Mouse (Mus musculus) stomach, embryonic 16.5 days (tissue): Measurements from ENCODE around the gene Mfsd5. TPM values are rescaled to one million over a fixed set of nuclear protein-coding genes. Genes with fewer than 3 reads are reported as not detected.
A peak's percentile ranks its signal among the peaks of the same experiment; 100 is the strongest.

Experiments used
- ATAC-seq: fragments of 200-750 bp; cut with Nextera tagmentation; 2 replicates; pipeline ENCODE4 v1.8.0; 2017; ENCODE audit warnings: moderate number of reproducible peaks, moderate TSS enrichment; ENCODE audit not compliant: insufficient read depth, low FRiP score
- H3K27ac ChIP-seq: fragments of 300-500 bp; sonication (generic); 2 replicates; pipeline ENCODE4 v1.5.1; 2014; ENCODE audit warnings: low read length
- H3K27me3 ChIP-seq: fragments of 300-500 bp; sonication (generic); 2 replicates; pipeline ENCODE4 v1.6.1; 2014; ENCODE audit warnings: low read length, control low read depth, mixed read lengths; ENCODE audit not compliant: control insufficient read depth, insufficient read depth
- H3K36me3 ChIP-seq: fragments of 300-500 bp; sonication (generic); 2 replicates; pipeline ENCODE4 v1.6.1; 2014; ENCODE audit warnings: low read length; ENCODE audit not compliant: control insufficient read depth, insufficient read depth
- H3K4me1 ChIP-seq: fragments of 300-500 bp; sonication (generic); 2 replicates; pipeline ENCODE4 v1.6.1; 2014; ENCODE audit warnings: low read length, control low read depth, mixed read lengths; ENCODE audit not compliant: control insufficient read depth, insufficient read depth
- H3K4me2 ChIP-seq: fragments of 300-500 bp; sonication (generic); 2 replicates; pipeline ENCODE4 v1.6.1; 2014; ENCODE audit warnings: low read depth, low read length, mixed read lengths
- H3K4me3 ChIP-seq: fragments of 300-500 bp; sonication (generic); replicated peaks from 2 replicates; pipeline ENCODE4 v1.5.1; 2014; ENCODE audit warnings: mild to moderate bottlenecking, low read length
- H3K9ac ChIP-seq: fragments of 300-500 bp; sonication (generic); 2 replicates; pipeline ENCODE4 v1.6.1; 2014; ENCODE audit warnings: low read length
- H3K9me3 ChIP-seq: fragments of 300-500 bp; sonication (generic); replicated peaks from 2 replicates; pipeline ENCODE4 v1.6.1; 2016; ENCODE audit warnings: low read length, control low read depth; ENCODE audit not compliant: control insufficient read depth
- WGBS: fragments of 180-500 bp; shearing (Covaris S2); extraction: QIAGEN DNeasy Blood & Tissue Kit; methylation state at CpG from one replicate; pipeline ENCODE4 v1.1.7; 2014; 5-methylcytosine and 5-hydroxymethylcytosine counted together
- polyA plus RNA-seq: library from polyadenylated mRNA; unstranded; fragments of >200 nt; fragmentation: Nextera tagmentation; extraction: Ambion mirVana; gene quantifications from 2 replicates; pipeline ENCODE4 v1.2.1, GENCODE M21; 2015

Mfsd5 gene
- polyA plus RNA-seq, 1 experiment from 2014 or later: 71.5 TPM

DNA sequence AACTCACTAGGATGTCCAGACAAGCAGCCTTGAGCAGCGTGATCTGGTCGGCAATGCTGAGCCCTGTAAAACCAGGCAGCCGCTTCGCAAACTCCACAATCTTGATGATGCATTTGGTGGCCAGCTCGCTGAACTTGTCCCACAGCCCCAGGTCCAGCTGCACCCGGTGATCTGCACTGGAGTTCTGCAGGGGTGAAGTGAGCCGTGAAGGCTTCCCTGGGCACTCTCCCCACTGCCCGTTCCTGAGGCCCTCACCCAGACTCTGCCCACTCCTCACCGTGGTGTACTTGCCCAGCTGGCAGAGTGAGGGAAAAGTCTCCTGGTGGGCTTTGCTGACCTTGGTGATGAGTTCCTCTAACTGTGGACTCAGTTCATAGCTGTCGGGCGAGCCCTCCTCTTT lies 39.4 kb upstream of the Mfsd5 start:
- Histone ChIP-seq H3K4me2 (no peak overlapping the region), H3K27ac (peak overlapping the region; percentile 9; the same call in 1 of the 2 replicates), H3K27me3 (no peaks in the 10 kb centered on the region), H3K36me3 (0 out of 2 replicates have a peak, but pooled peaks cover 4% of the 10 kb centered on the region), H3K9ac (no peak overlapping the region), H3K4me3 (no peak overlapping the region), H3K9me3 (no peaks in the 10 kb centered on the region), H3K4me1 (peaks cover 39% of the 10 kb centered on the region)
- no peak for ATAC-seq
- 73% methylated on average over 11 of the region's 11 CpGs for WGBS

DNA sequence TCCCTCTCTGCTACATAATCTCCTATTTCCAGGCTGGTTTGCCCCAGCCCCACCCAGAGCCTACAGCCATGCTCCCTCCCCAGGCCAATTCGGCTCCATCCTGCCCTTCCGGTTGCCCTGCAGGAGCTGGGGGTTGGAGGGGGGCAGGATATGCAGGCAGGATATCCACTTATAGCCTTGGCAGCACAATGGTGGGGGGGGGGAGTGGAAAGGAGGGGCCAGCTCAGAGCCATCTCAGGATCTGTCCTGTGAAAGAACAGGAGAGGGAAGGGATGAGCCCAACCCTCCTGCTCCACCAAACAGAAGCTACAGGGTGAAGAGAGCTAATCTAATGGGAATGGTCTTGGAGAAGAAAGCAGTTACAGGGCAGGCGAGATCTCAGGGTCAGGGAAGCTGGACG lies 38.6 kb upstream of the Mfsd5 start:
- Histone ChIP-seq H3K4me3 (no peak overlapping the region), H3K27me3 (no peaks in the 10 kb centered on the region), H3K36me3 (0 out of 2 replicates have a peak, but pooled peaks cover 4% of the 10 kb centered on the region), H3K9ac (no peak overlapping the region), H3K4me1 (peaks cover 39% of the 10 kb centered on the region), H3K9me3 (no peaks in the 10 kb centered on the region), H3K27ac (0 out of 2 replicates have a peak overlapping the region, but pooled peaks have one; percentile 23), H3K4me2 (no peak overlapping the region)
- WGBS: 76% methylated on average over 4 of the region's 4 CpGs
- ATAC-seq: no peak

DNA sequence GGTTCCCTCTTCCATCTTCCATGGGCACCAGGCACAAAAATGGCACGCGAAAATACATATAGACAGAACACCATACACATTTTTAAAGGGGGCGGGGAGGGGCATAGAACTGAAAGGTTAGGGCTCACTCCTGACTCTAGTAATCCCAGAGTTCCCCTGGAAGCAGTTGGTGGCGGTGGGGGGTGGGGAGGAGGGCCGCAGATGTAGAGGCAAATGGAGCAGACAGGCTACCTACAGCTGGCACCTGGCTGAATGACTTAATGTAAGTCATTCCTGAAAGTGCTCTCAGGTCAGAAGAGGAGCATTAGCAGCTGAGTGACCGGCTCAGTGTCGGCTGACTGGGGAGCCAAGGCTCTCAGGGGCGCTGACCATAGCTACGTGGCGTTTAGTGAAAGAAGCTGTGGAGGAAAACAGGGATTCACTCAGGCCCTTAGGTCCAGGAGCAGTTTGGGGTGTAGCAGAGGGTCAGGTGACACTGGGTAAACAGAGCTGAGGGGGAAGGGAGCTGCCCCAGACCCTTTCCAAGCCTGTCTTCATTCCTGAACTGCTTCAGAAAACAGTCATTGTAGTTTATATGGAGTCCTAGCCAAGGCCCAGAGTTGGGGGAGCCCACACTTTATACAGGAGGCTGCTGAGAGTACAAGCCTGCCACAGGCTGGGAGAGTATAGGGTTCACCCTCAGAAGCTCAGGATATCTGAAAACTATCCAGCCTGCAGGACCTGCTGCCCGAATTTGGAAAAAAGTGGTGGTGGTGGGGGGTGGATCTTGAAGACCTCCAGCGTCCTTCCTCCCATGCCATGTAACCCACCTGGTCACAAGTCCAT lies 36.6 kb upstream of the Mfsd5 start:
- Histone ChIP-seq H3K4me3 (no peak overlapping the region), H3K36me3 (0 out of 2 replicates have a peak, but pooled peaks cover 4% of the 10 kb centered on the region), H3K27ac (peak overlapping the region; percentile 79), H3K9me3 (no peaks in the 10 kb centered on the region), H3K9ac (peak overlapping the region; percentile 68), H3K4me1 (peaks cover 32% of the 10 kb centered on the region), H3K4me2 (peak overlapping the region; percentile 69), H3K27me3 (no peaks in the 10 kb centered on the region)
- no peak for ATAC-seq
- 45% methylated on average over 12 of the region's 12 CpGs for whole genome bisulfite sequencing

DNA sequence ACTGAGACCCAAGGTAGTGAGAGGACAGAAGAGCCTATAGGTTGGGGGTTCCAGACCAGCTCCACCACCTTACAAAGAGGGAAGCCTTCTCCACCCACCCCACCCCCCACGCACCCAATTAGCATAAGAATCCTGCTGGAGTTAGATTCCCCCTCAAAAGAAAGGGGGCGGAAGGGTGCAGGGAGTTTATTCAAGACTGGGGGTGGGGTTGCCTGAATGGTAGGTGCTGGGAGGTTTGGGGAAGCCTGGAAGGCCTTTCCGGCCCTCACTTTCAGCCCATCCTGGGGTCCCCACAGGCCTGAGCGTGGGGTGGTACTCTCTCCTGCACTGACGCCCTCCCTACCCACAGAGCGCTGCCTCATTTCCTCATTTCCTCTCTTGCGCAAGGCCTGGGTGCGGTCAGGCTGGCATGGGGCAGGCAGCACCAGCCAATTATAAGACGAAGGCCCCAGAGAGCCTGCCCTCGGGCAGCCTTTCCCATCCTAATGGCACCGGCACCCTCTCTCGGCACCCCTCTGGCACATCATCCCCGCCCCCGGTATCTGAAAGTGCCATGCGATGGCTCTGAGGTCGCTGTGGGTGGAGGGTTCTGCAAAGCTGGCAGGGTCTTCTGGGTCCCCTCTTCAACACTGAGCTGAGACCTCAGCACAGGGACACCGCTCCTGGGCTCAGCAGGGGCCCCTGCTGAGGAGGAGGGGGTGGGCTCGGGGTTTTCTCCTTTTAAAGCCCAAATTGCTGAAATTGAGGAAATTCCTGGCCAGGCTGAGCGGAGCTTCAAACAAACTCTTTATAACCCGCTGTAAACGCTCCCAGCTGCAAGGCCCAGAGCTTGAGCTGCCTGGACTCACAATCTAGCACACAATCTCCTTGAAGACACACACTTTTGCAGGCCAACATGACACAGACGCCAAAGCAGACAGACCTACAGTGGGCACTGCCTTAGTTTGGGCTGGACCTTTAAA lies 35.7 kb upstream of the Mfsd5 start:
- no peaks in the 10 kb centered on the region for H3K9me3 ChIP-seq
- H3K4me2 ChIP-seq: peak overlapping the region; percentile 69
- H3K27ac ChIP-seq: peak overlapping the region; percentile 79
- WGBS: 24% methylated on average over 22 of the region's 22 CpGs
- H3K9ac ChIP-seq: peak overlapping the region; percentile 68
- peaks cover 35% of the 10 kb centered on the region for H3K4me1 ChIP-seq
- no peak for ATAC-seq
- no peaks in the 10 kb centered on the region for H3K27me3 ChIP-seq
- peak overlapping the region; percentile 67 for H3K4me3 ChIP-seq
- 0 out of 2 replicates have a peak, but pooled peaks cover 4% of the 10 kb centered on the region for H3K36me3 ChIP-seq

DNA sequence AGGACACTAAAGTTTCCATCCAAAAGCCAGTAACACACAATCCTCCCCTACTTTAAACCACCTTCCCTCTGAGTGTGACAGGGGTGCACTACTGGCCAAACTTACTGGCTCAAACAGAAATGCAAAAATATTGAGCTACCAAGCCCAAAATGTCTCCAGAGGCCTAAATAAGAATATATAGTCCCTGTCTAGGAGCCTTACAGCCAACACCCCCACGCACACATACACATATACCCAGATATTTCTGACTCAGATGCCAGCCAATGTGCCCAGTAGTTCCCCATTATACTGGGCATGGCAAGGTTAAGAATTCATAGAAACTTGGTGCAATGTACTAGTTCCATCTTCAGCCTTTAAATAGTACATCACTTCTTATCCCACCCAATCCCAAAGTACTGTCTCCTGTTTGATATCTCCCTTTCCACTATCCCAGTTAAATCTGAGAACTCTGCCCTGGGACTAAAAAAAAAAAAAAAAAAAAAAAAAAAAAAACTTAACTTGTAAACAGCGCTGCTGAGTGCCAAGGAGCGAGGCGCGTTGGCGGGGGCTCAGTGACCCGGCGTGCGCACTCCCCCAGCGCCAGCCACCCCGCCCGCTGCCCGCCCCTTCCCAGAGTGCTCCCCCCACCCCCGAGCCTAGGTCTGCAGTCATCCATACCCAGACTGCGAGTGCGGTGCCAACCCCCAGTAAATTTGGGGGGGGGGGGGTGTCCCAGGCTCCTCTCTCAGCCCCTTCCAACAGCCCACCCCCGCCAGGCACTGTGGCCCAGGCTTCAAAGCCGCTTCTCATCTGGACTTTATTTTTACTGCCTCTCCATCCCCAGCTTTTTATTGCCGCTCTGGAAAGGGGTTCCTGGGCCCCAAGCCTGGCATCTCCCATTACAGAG lies 34.7 kb upstream of the Mfsd5 start:
- no peaks in the 10 kb centered on the region for H3K9me3 ChIP-seq
- H3K27ac ChIP-seq: peak overlapping the region; percentile 99
- H3K9ac ChIP-seq: peak overlapping the region; percentile 88
- peak overlapping the region; percentile 67 for H3K4me3 ChIP-seq
- peaks cover 44% of the 10 kb centered on the region for H3K4me1 ChIP-seq
- ATAC-seq: no peak
- H3K36me3 ChIP-seq: 0 out of 2 replicates have a peak, but pooled peaks cover 4% of the 10 kb centered on the region
- H3K4me2 ChIP-seq: peak overlapping the region; percentile 69
- H3K27me3 ChIP-seq: no peaks in the 10 kb centered on the region
- WGBS: 11% methylated on average over 19 of the region's 19 CpGs

DNA sequence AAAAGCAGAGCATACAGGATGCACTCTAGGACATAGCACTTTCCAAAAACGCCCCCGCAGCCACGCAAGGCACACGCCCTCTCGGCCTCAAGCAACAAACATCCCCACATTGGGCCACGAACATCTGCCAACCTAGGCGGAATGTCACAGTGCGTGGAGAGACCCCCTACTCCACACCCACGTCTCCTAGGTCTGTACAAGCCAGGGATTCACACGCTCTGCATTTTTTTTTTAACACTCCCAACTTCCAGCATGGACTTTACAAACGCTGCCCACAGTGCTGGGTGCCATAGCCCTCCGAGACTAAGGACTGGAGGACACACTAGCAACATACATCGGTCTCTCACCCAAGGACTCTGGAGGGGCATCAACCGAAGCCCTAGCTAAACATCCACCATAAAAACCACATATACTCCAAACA lies 33.8 kb upstream of the Mfsd5 start:
- Histone ChIP-seq H3K4me1 (peaks cover 53% of the 10 kb centered on the region), H3K9me3 (no peaks in the 10 kb centered on the region), H3K9ac (peak overlapping the region; percentile 88), H3K27ac (peak overlapping the region; percentile 99), H3K27me3 (no peaks in the 10 kb centered on the region), H3K36me3 (0 out of 2 replicates have a peak, but pooled peaks cover 3% of the 10 kb centered on the region), H3K4me3 (peak overlapping the region; percentile 67), H3K4me2 (peak overlapping the region; percentile 69)
- WGBS: 5% methylated on average over 14 of the region's 14 CpGs
- no peak for ATAC-seq

DNA sequence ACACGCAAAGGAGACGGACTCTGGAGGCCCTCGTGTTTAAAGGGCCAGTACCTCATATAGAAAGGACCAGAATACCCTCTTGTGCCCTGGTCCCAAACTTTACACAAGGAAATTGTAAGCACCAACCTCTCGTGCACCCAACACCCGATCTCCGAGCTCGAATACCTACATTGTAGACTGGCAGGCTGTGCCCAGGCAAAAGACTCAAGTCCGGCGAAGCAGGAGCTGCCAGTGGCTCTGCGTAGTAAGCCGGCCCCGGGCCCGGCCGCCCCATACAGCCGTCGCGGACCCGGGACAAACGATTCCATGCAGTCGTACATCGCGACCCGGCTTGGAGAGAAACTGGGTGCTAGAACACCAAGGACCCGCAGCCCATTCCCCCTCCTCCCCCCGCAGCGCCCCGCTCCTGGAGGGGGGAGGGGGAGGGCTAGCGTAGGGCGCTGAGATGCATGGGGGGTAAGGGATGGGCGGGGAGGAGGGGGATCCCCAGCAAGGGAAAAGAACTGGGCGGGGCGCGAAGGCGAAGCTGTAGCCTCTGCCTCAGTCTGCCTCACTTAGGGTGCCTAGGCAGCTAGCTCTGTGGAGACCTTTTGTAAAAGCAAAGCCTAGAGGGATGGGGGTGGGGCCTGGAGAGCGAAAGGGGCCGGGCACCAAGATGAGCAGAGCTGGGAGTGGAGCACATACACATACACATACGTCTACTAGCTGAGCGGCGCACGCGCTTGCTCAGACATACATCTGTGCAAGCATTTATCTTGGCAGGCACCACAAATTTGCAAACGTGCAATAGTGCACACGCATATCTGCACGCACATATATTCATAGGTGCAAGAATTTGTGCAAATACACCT lies 33.1 kb upstream of the Mfsd5 start:
- peaks cover 58% of the 10 kb centered on the region for H3K4me1 ChIP-seq

More for the DNA sequence above, 33.1 kb upstream of the Mfsd5 start:
- Histone ChIP-seq H3K4me3 (peak overlapping the region; percentile 67), H3K36me3 (no peaks in the 10 kb centered on the region), H3K4me2 (peak overlapping the region; percentile 69), H3K27ac (peak overlapping the region; percentile 99), H3K9ac (peak overlapping the region; percentile 88), H3K9me3 (no peaks in the 10 kb centered on the region), H3K27me3 (no peaks in the 10 kb centered on the region)
- WGBS: under 1% methylated on average over 40 of the region's 44 CpGs
- peak; percentile 76 for ATAC-seq
